Mouse (Mus musculus) hindbrain, embryonic 11.5 days (tissue): ENCODE data around the gene Sept11. TPM values are rescaled to one million over a fixed set of nuclear protein-coding genes. Genes with fewer than 3 reads are reported as not detected.

Experiments
- ATAC-seq: fragments of 200-750 bp; cut with Nextera tagmentation; 2 replicates; pipeline ENCODE4 v1.8.0; 2017; ENCODE audit warnings: mild to moderate bottlenecking, moderate TSS enrichment, moderate library complexity; ENCODE audit not compliant: low FRiP score
- DNase-seq: peaks from one replicate; pipeline ENCODE4 v3.0.0-alpha.2; 2015; ENCODE audit warnings: low spot score
- H3K27ac ChIP-seq: fragments of 300-500 bp; sonication (generic); 2 replicates; pipeline ENCODE4 v1.5.1; 2014; ENCODE audit warnings: mild to moderate bottlenecking, low read depth, low read length
- H3K27me3 ChIP-seq: fragments of 300-500 bp; sonication (generic); 2 replicates; pipeline ENCODE4 v1.6.1; 2014; ENCODE audit warnings: mild to moderate bottlenecking, low read length, moderate library complexity, mixed read lengths; ENCODE audit not compliant: control insufficient read depth, insufficient read depth
- H3K36me3 ChIP-seq: fragments of 300-500 bp; sonication (generic); 2 replicates; pipeline ENCODE4 v1.6.1; 2014; ENCODE audit warnings: mild to moderate bottlenecking, low read length, moderate library complexity, mixed read lengths; ENCODE audit not compliant: control insufficient read depth, insufficient read depth
- H3K4me1 ChIP-seq: fragments of 300-500 bp; sonication (generic); replicated peaks from 2 replicates; pipeline ENCODE4 v1.6.1; 2014; ENCODE audit warnings: low read length, mixed read lengths; ENCODE audit not compliant: control insufficient read depth, insufficient read depth
- H3K4me2 ChIP-seq: fragments of 300-500 bp; sonication (generic); replicated peaks from 2 replicates; pipeline ENCODE4 v1.6.1; 2014; ENCODE audit warnings: mild to moderate bottlenecking, low read depth, low read length
- H3K4me3 ChIP-seq: fragments of 300-500 bp; sonication (generic); 2 replicates; pipeline ENCODE4 v1.5.1; 2014; ENCODE audit warnings: low read depth, low read length
- H3K9ac ChIP-seq: fragments of 300-500 bp; sonication (generic); 2 replicates; pipeline ENCODE4 v1.6.1; 2014; ENCODE audit warnings: low read depth, low read length
- H3K9me3 ChIP-seq: fragments of 300-500 bp; sonication (generic); 2 replicates; pipeline ENCODE4 v1.6.1; 2016; ENCODE audit warnings: low read length; ENCODE audit not compliant: control insufficient read depth
- WGBS: fragments of 180-500 bp; shearing (Covaris S2); extraction: QIAGEN DNeasy Blood & Tissue Kit; methylation state at CpG from one replicate; pipeline ENCODE4 v1.1.7; 2014; 5-methylcytosine and 5-hydroxymethylcytosine counted together
- polyA plus RNA-seq: library from polyadenylated mRNA; unstranded; fragments of >200 nt; fragmentation: Nextera tagmentation; extraction: Ambion mirVana; gene quantifications from 2 replicates; pipeline ENCODE4 v1.2.1, GENCODE M21; 2014

Sept11 gene
- polyA plus RNA-seq, 1 experiment from 2014 or later: 243 TPM

DNA sequence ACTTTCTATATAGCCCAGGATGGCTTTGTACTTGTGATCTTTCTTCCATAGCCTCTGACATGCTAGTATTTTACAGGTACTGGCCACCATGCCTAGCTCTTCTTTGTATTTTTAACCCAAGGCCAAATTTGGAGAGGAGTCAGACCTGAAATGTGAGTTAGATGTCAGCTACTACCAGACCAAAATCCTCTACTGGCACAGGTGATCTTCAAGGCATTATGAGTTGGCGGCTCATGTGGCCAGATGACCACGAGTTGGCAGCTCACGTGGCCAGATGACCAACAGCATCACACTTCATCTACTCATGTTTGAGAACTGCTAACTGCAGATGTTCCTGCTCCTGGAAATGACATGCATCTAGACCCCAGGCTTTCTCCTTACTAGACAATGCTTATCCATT is 125.1 kb downstream of the Sept11 start:
- Histone ChIP-seq H3K9ac (no peak overlapping the region), H3K4me3 (no peak overlapping the region), H3K4me1 (no peaks in the 10 kb centered on the region), H3K27ac (no peak overlapping the region), H3K27me3 (no peaks in the 10 kb centered on the region), H3K36me3 (no peaks in the 10 kb centered on the region), H3K4me2 (no peak overlapping the region), H3K9me3 (no peaks in the 10 kb centered on the region)
- ATAC-seq (no peak), DNase-seq (no peak)
- 85% methylated on average over 3 of the region's 3 CpGs for WGBS

DNA sequence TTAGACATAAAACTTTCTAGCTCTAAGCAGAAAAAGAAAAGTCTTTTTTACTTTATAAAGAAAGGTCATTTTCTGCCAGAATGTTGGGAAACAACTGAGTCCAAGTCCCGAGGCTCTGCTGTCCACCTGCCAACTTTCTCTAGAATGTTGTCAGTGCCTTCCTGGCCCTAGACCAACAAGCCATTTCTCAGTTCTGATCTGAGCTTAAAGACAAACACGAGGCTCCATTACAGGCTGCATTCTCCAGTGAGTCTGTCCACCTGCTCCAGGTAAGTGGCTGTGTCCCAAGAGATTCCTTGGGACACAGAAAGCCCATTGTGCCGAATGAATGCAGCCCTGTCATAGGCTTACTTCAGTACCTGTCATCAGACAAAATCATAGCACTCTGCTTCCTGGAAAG is 128.4 kb downstream of the Sept11 start:
- whole genome bisulfite sequencing: 77% methylated on average over 3 of the region's 3 CpGs
- no peaks in the 10 kb centered on the region for H3K36me3 ChIP-seq
- H3K9ac ChIP-seq: no peak overlapping the region
- ATAC-seq (no peak), DNase-seq (no peak)
- no peak overlapping the region for H3K4me3 ChIP-seq
- H3K9me3 ChIP-seq: no peaks in the 10 kb centered on the region
- no peak overlapping the region for H3K4me2 ChIP-seq
- no peaks in the 10 kb centered on the region for H3K27me3 ChIP-seq
- no peaks in the 10 kb centered on the region for H3K4me1 ChIP-seq
- H3K27ac ChIP-seq: no peak overlapping the region

DNA sequence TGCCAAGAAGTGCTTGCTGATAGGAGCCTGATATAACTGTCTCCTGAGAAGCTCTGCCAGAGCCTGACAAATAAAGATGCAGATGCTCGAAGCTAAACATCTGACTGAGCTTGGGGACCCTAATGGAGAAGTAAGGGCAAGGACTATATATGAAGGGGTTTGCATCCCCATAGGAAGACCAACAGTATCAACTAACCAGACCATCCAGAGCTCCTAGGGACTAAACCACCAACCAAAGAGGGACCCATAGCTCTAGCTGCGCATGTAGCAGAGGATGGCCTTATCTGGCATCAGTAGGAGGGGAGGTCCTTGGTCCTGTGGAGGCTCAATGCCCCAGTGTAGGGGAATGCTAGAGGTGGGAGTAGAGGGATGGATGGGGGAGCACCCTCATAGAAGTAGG is 131.3 kb downstream of the Sept11 start:
- Histone ChIP-seq H3K9ac (no peak overlapping the region), H3K9me3 (no peaks in the 10 kb centered on the region), H3K36me3 (no peaks in the 10 kb centered on the region), H3K4me2 (no peak overlapping the region), H3K4me3 (no peak overlapping the region), H3K27ac (no peak overlapping the region), H3K4me1 (no peaks in the 10 kb centered on the region), H3K27me3 (no peaks in the 10 kb centered on the region)
- DNase-seq (no peak), ATAC-seq (no peak)
- WGBS: 86% methylated on average over 2 of the region's 2 CpGs

Other genes with a start within 250 kb of the Sept11 start
- gene Sowahb, start 48.4 kb upstream of the Sept11 start, polyA plus RNA-seq: 0.25 and 0.32 TPM in 2 replicates
- 160 and 164 TPM in 2 replicates for gene Ccni, start 113.1 kb downstream of the Sept11 start, polyA plus RNA-seq
- 1.8 and 2.4 TPM in 2 replicates for gene 2010109A12Rik, start 113.1 kb downstream of the Sept11 start, polyA plus RNA-seq
- 96.1 and 102 TPM in 2 replicates for gene Ccng2, start 173.8 kb downstream of the Sept11 start, polyA plus RNA-seq